Mouse (Mus musculus) bone marrow, adult 2 months (tissue): Measurements from ENCODE around the gene Gm17660.

Experiments
- CTCF ChIP-seq: fragments of 200-500 bp; IDR thresholded peaks from 2 replicates; pipeline ENCODE4 v1.5.1; 2011; ENCODE audit warnings: low read length, control low read depth; ENCODE audit not compliant: control insufficient read depth, insufficient read depth
- POLR2A ChIP-seq: fragments of 200-500 bp; IDR thresholded peaks from 2 replicates; pipeline ENCODE4 v1.6.1; 2011; ENCODE audit warnings: low read depth, mild to moderate bottlenecking, control low read depth, low read length, borderline replicate concordance; ENCODE audit not compliant: control insufficient read depth

DNA sequence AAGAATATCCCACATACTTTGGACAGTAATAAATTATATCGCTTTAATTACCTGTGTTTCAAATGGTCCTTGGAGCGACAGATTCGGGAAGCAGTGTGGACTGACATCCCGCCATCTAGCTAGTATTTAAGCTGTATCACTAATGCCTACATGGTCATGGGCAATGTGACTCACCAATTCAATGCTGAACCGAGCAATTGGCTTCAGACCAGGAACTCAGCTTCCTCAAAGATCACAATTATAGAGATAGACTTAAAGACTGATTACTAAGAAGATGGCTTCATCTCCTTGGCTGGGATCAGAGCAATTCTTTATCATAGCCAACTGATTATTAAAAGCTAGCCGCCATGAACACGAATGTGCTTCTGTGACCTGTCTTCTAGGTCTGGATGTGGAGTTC lies at the start of gene Gm17660:
- TF ChIP-seq POLR2A = no peak
- TF ChIP-seq CTCF = no peak
